Mouse (Mus musculus) bone marrow macrophage, adult 2 months (primary cell): ENCODE results near the gene Trim14.

Experiments used
- CTCF ChIP-seq: IDR thresholded peaks from 2 replicates; pipeline ENCODE4 v1.5.1; 2012; ENCODE audit warnings: low read depth, mild to moderate bottlenecking, low read length, moderate library complexity
- POLR2A ChIP-seq: IDR thresholded peaks from 2 replicates; pipeline ENCODE4 v1.6.1; 2012; ENCODE audit warnings: mild to moderate bottlenecking, low read depth, low read length, borderline replicate concordance

DNA sequence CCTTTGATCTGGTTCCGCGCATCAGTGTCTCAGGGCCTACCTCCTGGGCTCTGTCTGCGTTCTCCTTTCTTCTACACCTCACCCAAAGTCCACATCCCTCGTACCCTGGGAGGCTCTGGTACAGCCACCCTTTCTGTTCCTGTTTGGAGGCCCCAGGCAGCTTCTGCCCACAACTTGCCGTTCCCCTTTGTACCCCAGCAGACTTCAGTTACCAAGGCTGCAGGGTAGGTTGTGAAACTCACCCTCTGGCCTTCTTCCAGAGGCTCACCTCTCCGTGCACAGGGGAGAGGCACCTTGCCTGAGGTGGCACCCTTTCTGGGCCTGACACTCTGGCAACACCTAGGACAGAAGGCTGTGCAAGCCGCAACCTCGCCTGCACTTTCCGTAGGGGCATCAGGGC, 19.8 kb upstream of the Trim14 start:
- TF ChIP-seq CTCF (no peak), POLR2A (no peak)
